In genomic region chr2:158624718-158625222, GRCm38 (mm10) we compare ENCODE assay signal across 8 mouse cellular contexts. TPM values are rescaled to one million over a fixed set of nuclear protein-coding genes. Genes with fewer than 3 reads are reported as not detected.
DNase-seq lines count a peak whose midpoint lies in the region; ATAC-seq lines count a peak whose summit lies in the region.

Actr5 (plus strand) TSS chr2:158624888.

- H3K4me2 ChIP-seq in hindbrain, embryonic 16.5 days (ENCODE audit: low read length), result peak within 1 kb of the TSS; percentile 92

- H3K36me3 ChIP-seq in hindbrain, embryonic 16.5 days (ENCODE audit: control insufficient read depth, insufficient read depth, low read length), result peaks cover 4% of the 10 kb centered on the region; the same call in 1 of the 2 replicates
- H3K36me3 ChIP-seq in macrophage (ENCODE audit: inconsistent target), result peaks cover 17% of the 10 kb centered on the region

- H3K27me3 ChIP-seq in hindbrain, embryonic 16.5 days (replicated peaks; ENCODE audit: control insufficient read depth, insufficient read depth, low read length), result 0 out of 2 replicates have a peak, but pooled peaks cover 4% of the 10 kb centered on the region

- peak; percentile 92 for DNase-seq in WW6 (ENCODE audit: low read depth, low spot score)
- peak; percentile 69 to 90 for DNase-seq in cerebellum, postnatal 4 days (ENCODE audit: low spot score in 2 of 2)
- peak; percentile 94 for DNase-seq in gastrocnemius, adult 18-20 months (ENCODE audit: low spot score)
- DNase-seq in left cerebral cortex, adult 18-20 months (ENCODE audit: low spot score in 2 of 2), result peak; percentile 86 to 90
- peak; percentile 93 for DNase-seq in right cerebral cortex, adult 18-20 months
- peak; percentile 58 for DNase-seq in urinary bladder, postnatal 10 days (ENCODE audit: low spot score)

- peak; percentile 95 for ATAC-seq in hindbrain, embryonic 16.5 days

- H3K4me3 ChIP-seq in hindbrain, embryonic 16.5 days (ENCODE audit: low read length), result peak within 1 kb of the TSS; percentile 92
- peak within 1 kb of the TSS; percentile 61 for H3K4me3 ChIP-seq in macrophage (ENCODE audit: inconsistent target)

- H3K9ac ChIP-seq in hindbrain, embryonic 16.5 days (ENCODE audit: low read depth, low read length), result peak within 1 kb of the TSS; percentile 91

- H3K9me3 ChIP-seq in hindbrain, embryonic 16.5 days (ENCODE audit: control insufficient read depth, low read length), result no peaks in the 10 kb centered on the region

- H3K27ac ChIP-seq in hindbrain, embryonic 16.5 days (ENCODE audit: low read depth, low read length), result peak within 1 kb of the TSS; percentile 85
- peak within 1 kb of the TSS; percentile 66 for H3K27ac ChIP-seq in macrophage

- peaks cover 14% of the 10 kb centered on the region for H3K4me1 ChIP-seq in hindbrain, embryonic 16.5 days (ENCODE audit: control insufficient read depth, insufficient read depth, low read depth, low read length)

- H3K79me2 ChIP-seq in macrophage (ENCODE audit: inconsistent target), result peaks cover 13% of the 10 kb centered on the region; the same call in 1 of the 2 replicates

- under 1% methylated on average over 39 of the region's 39 CpGs for WGBS in hindbrain, embryonic 16.5 days
- WGBS in macrophage (ENCODE audit: missing documents), result under 1% methylated on average over 38 of the region's 39 CpGs

RNA-seq across cellular contexts. Expression of gene Actr5, which starts in this region (rescaled TPM):
- 1 to 10 TPM; 3.8 to 4.0 TPM for total RNA-seq in gastrocnemius, adult 18-20 months (2021)
- 6.2 and 12.0 TPM in 2 replicates for polyA plus RNA-seq in hindbrain, embryonic 16.5 days (2015; fragmentation: Nextera tagmentation; extraction: Ambion mirVana)
- total RNA-seq in left cerebral cortex, adult 18-20 months (2021), result 10 to 100 TPM; 11.3 to 12.1 TPM
- total RNA-seq in macrophage (2018; cell fraction: chromatin; rRNA removed), result 10 to 100 TPM in 22 of 26 experiments, 1 to 10 TPM in 4; 7.8 to 39.7 (median 21.8) TPM
- total RNA-seq in macrophage (2018; cell fraction: cytosol; rRNA removed), result 1 to 10 TPM; 2.4 to 9.7 (median 5.2) TPM
- total RNA-seq in macrophage (2018; cell fraction: nucleus; rRNA removed), result 10 to 100 TPM in 17 of 26 experiments, 1 to 10 TPM in 9; 5.3 to 26.2 (median 11.2) TPM
- 3.2 to 6.1 TPM (median 6.0 TPM) in 3 replicates for polyA plus RNA-seq in macrophage (2018)

Comparison
In these comparisons a context has a peak if more than half of its experiments do, and no peak if none do; other contexts are left out.
1. Peak in every context shown above with its lines: DNase-seq, ATAC-seq, H3K4me3 ChIP-seq and H3K27ac ChIP-seq.